Mouse (Mus musculus): ENCODE data around the gene Adamts1. TPM values are rescaled to one million over a fixed set of nuclear protein-coding genes. Genes with fewer than 3 reads are reported as not detected.

Gene Adamts1
- polyA plus RNA-seq, 2 experiments, result 3.9 to 4.2 TPM

- H3K4me3 ChIP-seq (ENCODE audit: insufficient read depth in 1 of 2, low read depth in 2 of 2, low read length in 2 of 2), result no peak overlapping the region
- H3K9ac ChIP-seq (replicated peaks), result no peak overlapping the region
- no peaks in the 10 kb centered on the region for H3K9me3 ChIP-seq (ENCODE audit: control insufficient read depth, low read length)
- no peak overlapping the region for H3K4me2 ChIP-seq (ENCODE audit: low read depth)
- peaks cover 12% of the 10 kb centered on the region for H3K27me3 ChIP-seq (ENCODE audit: control insufficient read depth, insufficient read depth, low read length)
- H3K36me3 ChIP-seq (replicated peaks; ENCODE audit: control insufficient read depth, insufficient read depth, low read depth), result no peaks in the 10 kb centered on the region
- ATAC-seq (ENCODE audit: insufficient read depth) (no peak), DNase-seq (ENCODE audit: low read depth in 3 of 3, low spot score in 3 of 3) (no peak)
- no peaks in the 10 kb centered on the region for H3K4me1 ChIP-seq (replicated peaks; ENCODE audit: control insufficient read depth in 2 of 2, insufficient read depth in 2 of 2, low read length in 1 of 2)
- 8% methylated on average over 2 of the region's 2 CpGs for WGBS (ENCODE audit: insufficient replicate concordance)
- H3K27ac ChIP-seq, result no peak overlapping the region
- TF ChIP-seq EP300 (IDR thresholded peaks at IDR 0.05; ENCODE audit: low read depth) (no peak), CTCF (IDR thresholded peaks at IDR 0.05; ENCODE audit: low read depth) (peak; percentile 25; the same call in 1 of the 2 replicates)
Measured at GRCm38 (mm10) chr16:85807626-85808025, 4.7 kb upstream of the Adamts1 start.

- Histone ChIP-seq H3K27me3 (ENCODE audit: control insufficient read depth, insufficient read depth, low read length) (peaks cover 18% of the 10 kb centered on the region), H3K36me3 (replicated peaks; ENCODE audit: control insufficient read depth, insufficient read depth, low read depth) (no peaks in the 10 kb centered on the region), H3K4me2 (ENCODE audit: low read depth) (no peak overlapping the region), H3K9ac (replicated peaks) (no peak overlapping the region), H3K27ac (no peak overlapping the region), H3K4me1 (replicated peaks; ENCODE audit: control insufficient read depth in 2 of 2, insufficient read depth in 2 of 2, low read length in 1 of 2) (no peaks in the 10 kb centered on the region), H3K9me3 (ENCODE audit: control insufficient read depth, low read length) (no peaks in the 10 kb centered on the region), H3K4me3 (ENCODE audit: insufficient read depth in 1 of 2, low read depth in 2 of 2, low read length in 2 of 2) (no peak overlapping the region)
- no peak for TF ChIP-seq EP300 (IDR thresholded peaks at IDR 0.05; ENCODE audit: low read depth)
- TF ChIP-seq CTCF (IDR thresholded peaks at IDR 0.05; ENCODE audit: low read depth), result peak; percentile 25; the same call in 1 of the 2 replicates
- no peak for ATAC-seq (ENCODE audit: insufficient read depth)
- 16% methylated on average over 3 of the region's 3 CpGs for WGBS (ENCODE audit: insufficient replicate concordance)
- no peak for DNase-seq (ENCODE audit: low read depth in 3 of 3, low spot score in 3 of 3)
Measured at GRCm38 (mm10) chr16:85807072-85807471, 4.2 kb upstream of the Adamts1 start.

DNA sequence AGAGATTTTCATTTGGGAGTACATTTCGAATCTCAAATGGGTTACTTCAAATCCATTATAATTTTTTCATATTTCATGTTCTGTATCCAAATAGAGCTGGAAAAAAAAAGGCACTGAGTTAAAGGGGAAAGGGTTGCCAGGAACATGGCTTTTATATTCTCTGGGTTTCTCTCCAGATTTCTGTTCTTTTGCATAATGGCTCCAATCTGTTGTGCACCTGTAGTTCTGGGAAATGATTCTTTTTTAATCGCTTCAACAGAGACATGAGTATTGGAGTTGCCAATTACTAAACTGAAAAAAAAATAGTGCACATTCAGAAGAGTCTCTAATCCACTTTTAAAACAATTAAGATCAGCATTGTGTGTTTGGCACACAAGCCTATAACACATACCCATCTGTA is 2.7 kb upstream of the Adamts1 start:
- ATAC-seq (ENCODE audit: insufficient read depth) (no peak), DNase-seq (ENCODE audit: low read depth in 3 of 3, low spot score in 3 of 3) (no peak)
- H3K9me3 ChIP-seq (ENCODE audit: control insufficient read depth, low read length), result no peaks in the 10 kb centered on the region
- H3K27ac ChIP-seq, result no peak overlapping the region
- H3K36me3 ChIP-seq (replicated peaks; ENCODE audit: control insufficient read depth, insufficient read depth, low read depth), result no peaks in the 10 kb centered on the region
- TF ChIP-seq EP300 (IDR thresholded peaks at IDR 0.05; ENCODE audit: low read depth) (no peak), CTCF (IDR thresholded peaks at IDR 0.05; ENCODE audit: low read depth) (no peak)
- H3K4me1 ChIP-seq (replicated peaks; ENCODE audit: control insufficient read depth in 2 of 2, insufficient read depth in 2 of 2, low read length in 1 of 2), result no peaks in the 10 kb centered on the region
- WGBS (ENCODE audit: insufficient replicate concordance), result 50% methylated on average over 2 of the region's 2 CpGs
- H3K27me3 ChIP-seq (ENCODE audit: control insufficient read depth, insufficient read depth, low read length), result peaks cover 29% of the 10 kb centered on the region
- no peak overlapping the region for H3K4me2 ChIP-seq (ENCODE audit: low read depth)
- no peak overlapping the region for H3K9ac ChIP-seq (replicated peaks)
- no peak overlapping the region for H3K4me3 ChIP-seq (ENCODE audit: insufficient read depth in 1 of 2, low read depth in 2 of 2, low read length in 2 of 2)

DNA sequence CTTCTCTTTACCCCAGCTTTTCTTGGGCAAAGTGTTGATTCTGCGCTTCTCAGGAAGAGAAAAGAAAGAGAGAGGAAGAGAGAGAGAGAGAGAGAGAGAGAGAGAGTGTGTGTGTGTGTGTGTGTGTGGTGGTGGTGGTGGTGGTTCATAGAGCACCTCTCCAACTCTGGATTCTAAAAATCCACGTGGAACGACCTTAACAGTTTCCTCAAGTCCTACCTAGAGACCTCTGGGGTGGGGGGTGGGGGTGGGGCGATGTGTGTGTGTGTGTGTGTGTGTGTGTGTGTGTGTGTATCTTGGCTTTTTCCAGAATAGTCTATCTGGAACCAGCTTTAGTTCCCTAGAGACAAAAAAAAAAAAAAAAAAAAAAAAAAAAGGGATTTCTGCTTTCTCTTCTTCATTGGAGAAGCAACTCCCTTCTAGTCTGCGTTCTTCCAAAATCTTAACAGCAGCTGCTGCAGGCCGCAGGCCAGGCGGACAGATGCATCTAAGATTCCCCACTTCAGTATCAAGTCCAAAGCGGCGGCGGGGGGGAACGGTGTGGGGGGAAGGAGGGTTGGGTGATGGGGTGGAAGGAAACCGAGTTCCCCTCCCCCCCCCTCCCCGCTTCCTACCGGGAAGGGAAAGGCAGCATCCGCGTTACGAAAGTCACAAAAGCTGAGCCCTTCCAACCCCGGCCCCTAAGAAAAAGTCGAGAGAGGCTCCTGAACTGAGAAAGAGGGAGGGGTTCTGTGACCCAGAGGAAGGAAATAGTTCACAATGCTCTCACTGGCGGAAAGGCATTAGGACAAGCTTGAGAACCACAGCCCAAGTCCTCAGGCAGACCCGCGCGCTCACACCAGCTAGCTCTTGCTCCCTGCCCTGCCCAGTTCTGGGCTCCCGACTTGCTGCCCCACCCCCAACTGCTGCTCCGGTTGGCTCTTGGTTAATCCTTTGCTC is 969 bp upstream of the Adamts1 start:
- H3K4me3 ChIP-seq (ENCODE audit: insufficient read depth in 1 of 2, low read depth in 2 of 2, low read length in 2 of 2), result peak overlapping the region; percentile 11 to 48; a peak in 3 of 4 replicates
- no peak overlapping the region for H3K27ac ChIP-seq
- no peaks in the 10 kb centered on the region for H3K4me1 ChIP-seq (replicated peaks; ENCODE audit: control insufficient read depth in 2 of 2, insufficient read depth in 2 of 2, low read length in 1 of 2)
- H3K27me3 ChIP-seq (ENCODE audit: control insufficient read depth, insufficient read depth, low read length), result peaks cover 29% of the 10 kb centered on the region
- ATAC-seq (ENCODE audit: insufficient read depth) (peak; percentile 9; the same call in 1 of the 2 replicates), DNase-seq (ENCODE audit: low read depth in 3 of 3, low spot score in 3 of 3) (no peak)
- TF ChIP-seq CTCF (IDR thresholded peaks at IDR 0.05; ENCODE audit: low read depth), result no peak
- no peak for TF ChIP-seq EP300 (IDR thresholded peaks at IDR 0.05; ENCODE audit: low read depth)
- H3K9ac ChIP-seq (replicated peaks), result no peak overlapping the region
- H3K36me3 ChIP-seq (replicated peaks; ENCODE audit: control insufficient read depth, insufficient read depth, low read depth), result no peaks in the 10 kb centered on the region
- H3K9me3 ChIP-seq (ENCODE audit: control insufficient read depth, low read length), result no peaks in the 10 kb centered on the region
- under 1% methylated on average over 23 of the region's 25 CpGs for WGBS (ENCODE audit: insufficient replicate concordance)
- H3K4me2 ChIP-seq (ENCODE audit: low read depth), result peak overlapping the region; percentile 61
